Mouse (Mus musculus) testis, adult 2 months (tissue): ENCODE data around the gene Btf3.

ENCODE experiments used
- CTCF ChIP-seq: fragments of 200-500 bp; IDR thresholded peaks from 2 replicates; pipeline ENCODE4 v1.5.1; 2012; ENCODE audit warnings: low read depth, mild to moderate bottlenecking, inconsistent platforms, low read length, moderate library complexity; ENCODE audit not compliant: control insufficient read depth, insufficient read depth, insufficient replicate concordance
- POLR2A ChIP-seq: fragments of 200-500 bp; IDR thresholded peaks from 2 replicates; pipeline ENCODE4 v1.6.1; 2012; ENCODE audit warnings: low read depth, mild to moderate bottlenecking, inconsistent platforms, low read length, moderate library complexity; ENCODE audit not compliant: control insufficient read depth

GRCm38 (mm10) chr13:98306852-98307475 lies 9.8 kb downstream of the Btf3 start:
- TF ChIP-seq CTCF (no peak), POLR2A (no peak)
